Mouse (Mus musculus) monocyte, adult 2 months (primary cell): Measurements from ENCODE around the gene 5430427O19Rik.

ENCODE experiments used
- DNase-seq, 2 experiments: peaks; one replicate each; pipeline ENCODE4 v3.0.0; 2022; ENCODE audit warnings: low spot score in 2 of 2, low read depth in 1 of 2

The 5430427O19Rik gene

GRCm38 (mm10) chrX:85869914-85870483, at the start of gene 5430427O19Rik:
5430427O19Rik (plus strand) TSS chrX:85870354.
- DNase-seq: peak; percentile 9 to 12

GRCm38 (mm10) chrX:85827719-85828453, 42.3 kb upstream of the 5430427O19Rik start:
- DNase-seq: no peak

DNA sequence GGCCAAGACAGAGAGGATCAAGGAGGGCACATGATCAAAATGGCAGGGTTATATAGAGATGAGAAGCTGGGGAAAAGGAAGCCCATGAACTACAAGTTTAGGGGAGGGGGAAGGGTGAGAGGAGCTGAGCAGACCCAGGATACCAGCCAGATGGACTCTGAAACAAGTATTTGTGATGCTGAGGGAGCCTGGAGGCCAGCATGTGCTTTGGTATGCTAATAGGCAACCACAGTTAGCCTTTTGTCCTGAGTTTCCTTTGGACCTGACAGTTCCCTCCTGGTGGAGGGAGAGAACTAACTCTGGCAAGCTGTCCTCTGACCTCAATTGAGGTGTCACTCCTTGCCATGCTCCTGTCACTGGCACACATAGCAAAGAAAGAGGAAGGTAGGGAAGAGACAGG, 41.2 kb upstream of the 5430427O19Rik start:
- DNase-seq: no peak

DNA sequence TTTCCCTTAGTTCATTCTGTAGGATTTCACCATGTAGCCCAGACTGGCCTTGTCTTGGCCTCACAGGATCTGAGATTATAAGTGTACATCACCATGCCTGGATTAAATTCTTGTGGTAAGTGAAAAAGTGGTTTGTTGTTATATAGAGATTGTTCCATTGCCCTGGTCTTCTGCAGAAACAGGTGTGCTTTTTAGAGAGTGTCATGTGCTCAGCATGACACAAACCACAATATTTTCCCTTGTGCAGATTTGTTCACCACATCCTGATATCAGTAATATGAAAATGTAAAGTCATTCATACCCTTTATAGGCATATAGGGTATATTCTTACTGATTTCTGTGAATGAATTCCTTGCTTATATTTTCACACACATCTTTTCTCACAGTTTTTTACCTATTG, 31.0 kb upstream of the 5430427O19Rik start:
- no peak for DNase-seq

DNA sequence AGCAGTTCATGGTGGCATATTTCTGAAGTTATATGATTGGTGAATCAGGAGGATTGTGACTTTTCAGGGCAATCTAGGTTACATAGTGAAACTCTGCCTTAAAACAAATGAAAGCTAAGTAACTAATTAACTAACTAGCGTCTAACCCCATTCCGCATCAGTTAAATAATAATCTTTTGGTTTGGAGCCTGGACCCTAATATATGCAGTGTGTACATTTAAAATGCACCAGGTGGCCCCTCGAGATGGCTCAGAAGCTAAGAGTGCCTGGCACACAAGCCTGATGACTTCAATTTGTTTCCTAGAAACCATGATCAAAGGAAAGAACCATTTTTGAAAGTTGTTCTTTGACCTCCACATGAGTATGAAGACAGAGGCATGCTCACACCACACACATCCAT, 14.2 kb upstream of the 5430427O19Rik start:
- DNase-seq: no peak

DNA sequence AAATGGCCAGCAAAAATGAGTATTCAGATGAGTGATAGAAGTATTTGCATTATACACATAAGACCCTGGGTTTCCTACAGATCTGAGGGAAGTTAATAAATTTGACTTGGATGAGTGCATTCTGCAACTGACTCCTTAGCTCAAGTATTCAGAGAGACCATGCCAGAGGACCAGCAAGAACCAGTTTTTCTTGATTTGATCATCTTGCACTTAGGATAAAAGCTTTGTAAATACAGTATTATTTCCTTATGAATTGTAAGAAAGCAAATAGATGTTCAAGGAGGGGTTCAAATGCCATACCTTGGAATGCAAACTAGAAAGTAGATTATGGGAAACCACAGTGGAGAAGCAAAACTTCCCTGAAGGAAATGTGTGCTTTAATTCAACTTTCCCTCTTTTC, 13.0 kb upstream of the 5430427O19Rik start:
- no peak for DNase-seq

GRCm38 (mm10) chrX:85868079-85868478, 2.1 kb upstream of the 5430427O19Rik start:
- DNase-seq: no peak

- no peak for DNase-seq
Observed at GRCm38 (mm10) chrX:85871371-85872056, 1.4 kb downstream of the 5430427O19Rik start.

GRCm38 (mm10) chrX:85874367-85874766, 4.2 kb downstream of the 5430427O19Rik start:
- no peak for DNase-seq

- no peak for DNase-seq
Observed at GRCm38 (mm10) chrX:85875951-85876350, 5.8 kb downstream of the 5430427O19Rik start.

DNA sequence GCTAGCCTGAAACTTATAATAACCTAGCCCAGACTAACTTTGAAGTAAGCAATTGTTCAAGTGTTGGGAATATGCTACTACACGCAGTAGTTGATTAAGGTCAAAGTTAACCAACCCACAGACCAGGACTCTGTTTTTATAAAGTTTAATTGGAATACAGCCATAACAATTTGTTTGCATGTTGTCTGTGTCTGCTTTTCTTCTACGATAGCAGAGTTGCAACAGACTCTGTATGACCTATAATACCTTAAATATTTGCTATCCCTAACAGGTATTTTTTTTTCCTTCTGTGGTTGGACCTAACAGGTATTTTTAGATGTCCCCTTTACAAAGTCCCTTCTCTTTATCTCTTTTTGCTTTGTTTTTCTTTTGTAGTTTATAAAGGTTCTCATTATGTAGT, 7.6 kb downstream of the 5430427O19Rik start:
- no peak for DNase-seq

DNA sequence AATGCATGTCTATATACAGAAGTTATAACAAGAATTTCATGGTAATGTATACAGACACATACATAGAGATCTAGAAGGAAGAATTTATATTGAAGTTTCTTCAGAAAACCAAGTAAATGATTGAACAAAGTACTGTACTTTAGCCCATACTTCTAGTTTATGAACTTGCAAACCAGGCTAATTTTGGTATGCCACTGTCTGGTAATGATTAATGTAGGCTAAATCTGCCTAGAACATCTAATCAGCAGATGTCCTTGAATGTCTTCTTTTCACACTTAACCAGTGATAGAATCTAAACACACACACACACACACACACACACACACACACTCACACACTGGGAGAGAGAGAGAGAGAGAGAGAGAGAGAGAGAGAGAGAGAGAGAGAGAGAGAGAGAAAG, 8.1 kb downstream of the 5430427O19Rik start:
- DNase-seq: no peak

DNA sequence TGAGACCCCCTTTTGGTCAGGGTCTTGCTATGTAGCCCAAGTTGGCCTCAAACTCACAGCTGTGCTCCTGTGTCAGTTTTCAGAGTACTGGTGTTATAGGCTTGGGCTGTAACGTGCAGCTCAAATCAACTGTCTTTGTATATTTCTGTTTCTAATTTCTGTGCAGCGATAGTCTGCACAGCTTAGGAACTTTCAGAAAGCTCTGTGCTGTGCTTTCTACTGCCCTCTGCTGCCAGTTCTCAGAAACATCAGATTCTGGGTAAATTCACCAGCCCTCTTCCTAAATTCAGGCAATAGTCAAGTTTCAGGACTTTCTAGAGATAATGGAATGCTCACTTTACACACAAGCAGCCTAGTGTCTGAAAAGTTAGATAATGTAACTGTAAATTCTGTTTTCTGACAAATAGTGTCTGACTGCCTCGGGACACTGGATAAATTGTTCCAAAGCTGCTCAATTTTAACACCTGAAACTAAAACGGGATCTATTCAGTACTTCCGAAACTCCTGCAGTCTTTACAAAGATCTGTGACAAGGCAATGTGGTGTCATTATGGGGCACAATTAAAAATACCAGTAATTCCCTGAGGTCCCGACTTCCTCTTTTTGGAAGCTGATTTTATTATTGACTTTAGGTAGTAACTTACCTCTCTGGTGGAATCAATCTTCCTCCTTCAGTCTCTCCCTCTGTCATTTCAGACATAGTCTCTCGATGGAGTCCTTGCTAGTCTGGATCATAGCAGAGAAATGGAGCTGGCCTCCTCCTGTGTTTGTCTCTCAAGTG, 9.2 kb downstream of the 5430427O19Rik start:
- DNase-seq: no peak

DNA sequence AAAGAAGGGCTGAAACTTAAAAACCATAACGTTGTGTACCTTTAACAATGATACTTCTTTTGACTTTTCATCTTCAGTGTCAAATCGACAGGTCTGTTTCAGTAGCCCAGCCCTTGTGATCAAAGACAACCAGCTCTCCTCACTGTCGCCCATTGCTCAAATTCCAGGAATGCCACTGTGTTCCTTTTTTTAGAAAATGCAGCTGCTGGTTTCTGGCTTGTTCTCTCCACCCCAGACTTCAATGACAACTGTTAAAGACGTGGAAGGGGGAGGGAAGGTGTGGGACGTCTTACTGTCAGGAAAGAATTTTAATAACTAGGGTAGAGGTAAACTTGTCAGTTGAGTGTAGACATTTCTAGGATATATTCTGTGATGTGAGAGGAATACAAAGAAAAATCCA, 16.5 kb downstream of the 5430427O19Rik start:
- DNase-seq: no peak

- DNase-seq: no peak
Observed at GRCm38 (mm10) chrX:85901195-85901594, 31.0 kb downstream of the 5430427O19Rik start.

- peak in 1 of 2 experiments; percentile 12 for DNase-seq
Observed at GRCm38 (mm10) chrX:85919034-85919433, 48.9 kb downstream of the 5430427O19Rik start.

DNA sequence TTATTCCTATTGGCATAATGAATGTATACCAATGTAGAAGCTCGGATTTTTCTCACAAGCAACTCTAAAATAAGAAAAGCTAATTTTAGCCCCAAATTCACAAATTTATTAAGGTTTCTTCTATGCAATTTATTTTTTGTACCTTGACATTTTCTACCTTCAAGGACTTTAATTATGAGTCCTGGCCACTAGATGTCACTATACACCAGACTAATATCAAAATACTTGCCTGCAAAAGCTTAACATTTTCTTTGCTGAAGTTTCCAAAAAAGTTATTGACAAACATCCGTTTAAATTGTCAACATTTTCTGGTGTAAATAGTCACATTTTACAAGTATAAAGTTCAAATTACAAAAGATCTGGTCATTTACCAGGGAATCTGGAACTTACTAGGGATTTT, 62.8 kb downstream of the 5430427O19Rik start:
- no peak for DNase-seq
